Mouse (Mus musculus) liver, embryonic 16.5 days (tissue): ENCODE measurements at regions not wholly inside any gene's neighbourhood (a gene's known extent, or its start where the extent isn't known, plus 50 kb on each side); places are given as distances from the start of the nearest gene placed in this dataset.

Source experiments
- ATAC-seq: fragments of 200-750 bp; cut with Nextera tagmentation; 2 replicates; pipeline ENCODE4 v1.8.0; 2017; ENCODE audit warnings: low read depth, mild to moderate bottlenecking, moderate number of reproducible peaks, moderate library complexity
- H3K27ac ChIP-seq: fragments of 300-500 bp; sonication (generic); 2 replicates; pipeline ENCODE4 v1.5.1; 2014; ENCODE audit warnings: mild to moderate bottlenecking, low read length
- H3K27me3 ChIP-seq: fragments of 300-500 bp; sonication (generic); 2 replicates; pipeline ENCODE4 v1.6.1; 2014; ENCODE audit warnings: low read depth, low read length, mixed read lengths; ENCODE audit not compliant: control insufficient read depth, insufficient read depth
- H3K36me3 ChIP-seq: fragments of 300-500 bp; sonication (generic); 2 replicates; pipeline ENCODE4 v1.6.1; 2014; ENCODE audit warnings: mild to moderate bottlenecking; ENCODE audit not compliant: control insufficient read depth, insufficient read depth
- H3K4me1 ChIP-seq: fragments of 300-500 bp; sonication (generic); 2 replicates; pipeline ENCODE4 v1.6.1; 2014; ENCODE audit warnings: low read depth, low read length, mixed read lengths; ENCODE audit not compliant: control insufficient read depth
- H3K4me2 ChIP-seq: fragments of 300-500 bp; sonication (generic); 2 replicates; pipeline ENCODE4 v1.6.1; 2014; ENCODE audit warnings: low read depth, low read length, mixed read lengths
- H3K4me3 ChIP-seq: fragments of 300-500 bp; sonication (generic); 2 replicates; pipeline ENCODE4 v1.5.1; 2014; ENCODE audit warnings: low read depth, mild to moderate bottlenecking, low read length
- H3K9ac ChIP-seq: fragments of 300-500 bp; sonication (generic); 2 replicates; pipeline ENCODE4 v1.6.1; 2014; ENCODE audit warnings: low read depth, low read length
- H3K9me3 ChIP-seq: fragments of 300-500 bp; sonication (generic); replicated peaks from 2 replicates; pipeline ENCODE4 v1.6.1; 2016; ENCODE audit warnings: low read length; ENCODE audit not compliant: control insufficient read depth
- WGBS: fragments of 180-500 bp; shearing (Covaris S2); extraction: QIAGEN DNeasy Blood & Tissue Kit; methylation state at CpG from one replicate; pipeline ENCODE4 v1.1.7; 2014; ENCODE audit not compliant: insufficient replicate concordance; 5-methylcytosine and 5-hydroxymethylcytosine counted together

DNA sequence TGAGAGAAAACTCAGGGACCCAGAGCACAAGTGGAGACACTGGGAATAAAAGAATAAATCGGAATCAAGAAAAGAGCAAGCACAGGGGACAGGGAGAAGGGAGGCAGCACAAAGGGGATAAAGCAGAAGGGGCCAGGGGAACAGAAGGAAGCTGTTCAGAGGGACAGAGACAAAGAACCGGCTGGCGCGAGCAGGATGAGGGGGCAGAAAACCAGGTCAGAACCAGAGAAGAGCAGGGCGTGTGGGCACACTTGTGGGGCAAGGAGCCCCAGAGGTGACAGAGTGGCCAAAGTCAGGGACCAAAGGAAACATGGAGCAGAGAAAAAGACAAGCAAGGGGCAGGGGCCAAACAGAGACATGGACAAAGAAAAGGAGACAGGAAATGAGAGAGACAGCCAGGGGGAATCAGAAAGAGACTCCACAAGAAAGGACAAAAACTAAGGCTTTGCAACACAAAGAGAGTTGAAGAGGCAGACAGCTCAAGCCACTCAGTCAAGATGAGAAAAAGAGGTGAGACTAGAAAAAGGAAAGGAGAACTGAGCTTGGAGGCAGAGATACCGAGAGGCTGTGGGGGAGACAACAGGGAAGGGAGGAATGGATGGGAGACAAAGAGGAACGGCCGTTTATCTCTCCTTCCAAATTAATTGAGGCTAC lies 59.7 kb upstream of the Pax2 start:
- Histone ChIP-seq H3K27me3 (peaks cover 44% of the 10 kb centered on the region), H3K27ac (no peak overlapping the region)

DNA sequence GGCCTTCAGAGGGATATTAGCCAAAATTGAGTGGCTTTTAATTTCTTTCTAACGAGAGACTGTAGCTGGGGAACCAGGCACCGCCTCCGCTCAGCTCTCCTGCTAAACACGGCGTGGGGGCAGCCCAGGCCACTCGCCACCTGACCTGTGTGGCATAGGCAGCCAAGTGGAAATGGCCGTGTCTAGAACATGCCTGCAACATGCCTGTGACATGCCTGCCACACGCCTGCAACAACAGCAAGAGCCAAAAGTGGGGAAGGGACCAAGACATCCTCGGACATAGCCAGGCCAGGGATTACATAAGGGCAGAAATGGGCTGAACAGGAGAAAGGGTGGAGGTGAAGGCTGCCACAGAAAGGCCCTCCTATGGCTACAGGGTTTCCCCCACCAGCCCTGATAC lies 59.1 kb upstream of the Pax2 start:
- H3K4me2 ChIP-seq = no peak overlapping the region
- no peaks in the 10 kb centered on the region for H3K9me3 ChIP-seq
- no peak overlapping the region for H3K27ac ChIP-seq
- 31% methylated on average over 9 of the region's 9 CpGs for WGBS
- ATAC-seq = no peak
- H3K4me1 ChIP-seq = no peaks in the 10 kb centered on the region
- peaks cover 42% of the 10 kb centered on the region for H3K27me3 ChIP-seq
- H3K9ac ChIP-seq = no peak overlapping the region
- H3K4me3 ChIP-seq = no peak overlapping the region
- no peaks in the 10 kb centered on the region for H3K36me3 ChIP-seq

More for the DNA sequence above, 59.7 kb upstream of the Pax2 start:
- Histone ChIP-seq H3K4me3 (no peak overlapping the region), H3K4me1 (no peaks in the 10 kb centered on the region), H3K9me3 (no peaks in the 10 kb centered on the region), H3K9ac (no peak overlapping the region), H3K4me2 (no peak overlapping the region), H3K36me3 (no peaks in the 10 kb centered on the region)
- ATAC-seq = no peak
- WGBS = 9% methylated on average over 8 of the region's 8 CpGs

DNA sequence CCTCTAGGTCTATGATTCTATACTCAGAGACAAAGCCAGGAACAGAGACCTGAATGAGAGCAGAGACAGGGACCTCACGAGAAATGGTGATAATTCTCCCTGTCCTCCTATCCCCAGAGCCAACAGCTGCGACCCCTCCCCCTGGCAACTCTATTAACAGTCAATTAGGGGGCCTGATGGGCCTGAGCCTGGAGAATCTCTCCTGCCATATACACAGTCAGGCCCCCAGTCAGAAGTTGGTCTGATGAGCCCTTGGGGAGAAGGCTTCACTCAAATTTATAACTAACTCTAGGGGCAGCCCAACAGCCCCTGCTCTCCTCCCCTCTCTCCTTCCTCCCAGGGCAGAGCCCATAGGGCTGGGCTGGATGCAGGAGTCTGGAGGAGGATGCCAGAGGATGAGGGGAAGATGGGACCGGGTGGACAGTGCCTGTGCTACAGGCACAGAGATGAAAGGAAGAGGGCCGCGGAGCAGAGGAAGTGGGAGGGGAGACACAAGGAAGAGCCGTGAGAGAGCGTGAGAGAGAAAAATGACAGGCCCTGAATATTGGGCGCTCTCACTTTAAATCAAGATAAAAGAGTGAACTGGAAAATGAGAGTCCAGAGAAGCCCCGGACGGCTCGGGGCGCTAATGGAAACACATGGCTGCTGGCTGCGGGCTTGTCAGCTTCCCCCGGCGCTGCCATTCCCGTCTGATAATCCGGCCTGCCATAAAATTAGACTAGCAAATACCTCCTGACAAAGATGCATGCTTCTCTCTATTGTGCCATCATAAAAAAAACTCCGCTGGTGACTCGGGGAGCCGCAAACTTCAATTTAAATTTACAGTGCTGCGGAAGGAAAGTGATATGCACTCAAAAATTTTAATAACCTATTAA lies 57.2 kb upstream of the Pax2 start:
- no peak overlapping the region for H3K27ac ChIP-seq
- peaks cover 32% of the 10 kb centered on the region for H3K27me3 ChIP-seq

More for the DNA sequence above, 57.2 kb upstream of the Pax2 start:
- Histone ChIP-seq H3K9ac (no peak overlapping the region), H3K4me3 (no peak overlapping the region), H3K9me3 (no peaks in the 10 kb centered on the region), H3K4me1 (no peaks in the 10 kb centered on the region), H3K36me3 (no peaks in the 10 kb centered on the region), H3K4me2 (no peak overlapping the region)
- WGBS = 14% methylated on average over 21 of the region's 21 CpGs
- no peak for ATAC-seq
